Mouse (Mus musculus): ENCODE data around the gene Elovl7. TPM values are rescaled to one million over a fixed set of nuclear protein-coding genes. Genes with fewer than 3 reads are reported as not detected.

Gene Elovl7
- polyA plus RNA-seq (2015; fragmentation: Nextera tagmentation; extraction: Ambion mirVana): 1.5 and 1.7 TPM in 2 replicates

GRCm38 (mm10) chr13:108214081-108214484 lies at the start of gene Elovl7:
Gene Elovl7, plus strand, starts transcription at chr13:108214404.
- Histone ChIP-seq H3K27ac (replicated peaks) (no peak within 1 kb of the TSS), H3K4me2 (replicated peaks) (peak within 1 kb of the TSS; percentile 100), H3K27me3 (peaks cover 12% of the 10 kb centered on the region; the same call in 1 of the 2 replicates), H3K9ac (replicated peaks) (peak within 1 kb of the TSS; percentile 71), H3K4me3 (peak within 1 kb of the TSS; percentile 66), H3K9me3 (no peaks in the 10 kb centered on the region), H3K4me1 (peaks cover 10% of the 10 kb centered on the region), H3K36me3 (no peaks in the 10 kb centered on the region)
- under 1% methylated on average over 38 of the region's 40 CpGs for WGBS
- ATAC-seq (replicated peaks): peak; percentile 95

- Histone ChIP-seq H3K27ac (replicated peaks) (no peak overlapping the region), H3K9me3 (no peaks in the 10 kb centered on the region), H3K36me3 (peaks cover 11% of the 10 kb centered on the region), H3K9ac (replicated peaks) (no peak overlapping the region), H3K4me1 (peaks cover 3% of the 10 kb centered on the region), H3K4me2 (replicated peaks) (no peak overlapping the region), H3K4me3 (no peak overlapping the region), H3K27me3 (no peaks in the 10 kb centered on the region)
- no peak for ATAC-seq (replicated peaks)
- 92% methylated on average over 3 of the region's 3 CpGs for WGBS
Observed at GRCm38 (mm10) chr13:108164621-108165020, 49.6 kb upstream of the Elovl7 start.

- no peaks in the 10 kb centered on the region for H3K27me3 ChIP-seq
Observed at GRCm38 (mm10) chr13:108170002-108170401, 44.2 kb upstream of the Elovl7 start.

DNA sequence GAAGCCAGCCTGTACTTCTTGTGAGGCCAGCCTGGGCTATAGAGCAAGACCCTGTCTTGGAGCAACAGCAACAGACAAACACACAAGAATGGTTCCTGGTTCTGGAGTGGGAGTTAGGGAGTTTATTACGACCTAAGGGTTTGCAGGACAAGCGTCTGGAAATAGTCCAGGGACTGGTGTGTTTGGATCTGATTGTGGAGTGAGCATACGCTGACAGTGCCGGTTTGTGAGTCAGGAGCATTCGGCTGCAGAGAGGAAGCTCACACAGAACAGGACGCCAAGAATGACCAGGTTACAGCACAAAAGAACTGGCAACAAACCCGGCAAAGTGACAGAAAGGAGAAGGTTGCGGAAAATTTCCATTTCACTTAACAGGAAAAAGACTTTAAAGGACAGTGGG lies 43.7 kb upstream of the Elovl7 start:
- Histone ChIP-seq H3K27me3 (no peaks in the 10 kb centered on the region), H3K4me3 (no peak overlapping the region), H3K4me2 (replicated peaks) (no peak overlapping the region), H3K36me3 (peaks cover 36% of the 10 kb centered on the region), H3K27ac (replicated peaks) (no peak overlapping the region), H3K4me1 (no peaks in the 10 kb centered on the region), H3K9me3 (no peaks in the 10 kb centered on the region), H3K9ac (replicated peaks) (no peak overlapping the region)
- WGBS: 89% methylated on average over 8 of the region's 8 CpGs
- no peak for ATAC-seq (replicated peaks)

More at GRCm38 (mm10) chr13:108170002-108170401, 44.2 kb upstream of the Elovl7 start:
- no peak overlapping the region for H3K4me3 ChIP-seq
- no peak overlapping the region for H3K4me2 ChIP-seq (replicated peaks)
- H3K27ac ChIP-seq (replicated peaks): no peak overlapping the region
- H3K9ac ChIP-seq (replicated peaks): no peak overlapping the region
- H3K9me3 ChIP-seq: no peaks in the 10 kb centered on the region
- H3K36me3 ChIP-seq: peaks cover 32% of the 10 kb centered on the region
- ATAC-seq (replicated peaks): no peak
- no peaks in the 10 kb centered on the region for H3K4me1 ChIP-seq
- 96% methylated on average over 1 of the region's 1 CpGs for WGBS

GRCm38 (mm10) chr13:108179618-108180017 lies 34.6 kb upstream of the Elovl7 start:
- ATAC-seq (replicated peaks): no peak

GRCm38 (mm10) chr13:108180821-108181220 lies 33.4 kb upstream of the Elovl7 start:
- H3K27me3 ChIP-seq: no peaks in the 10 kb centered on the region
- no peak for ATAC-seq (replicated peaks)
- H3K4me1 ChIP-seq: no peaks in the 10 kb centered on the region
- no peaks in the 10 kb centered on the region for H3K9me3 ChIP-seq
- no peak overlapping the region for H3K9ac ChIP-seq (replicated peaks)
- peaks cover 65% of the 10 kb centered on the region for H3K36me3 ChIP-seq
- 85% methylated on average over 5 of the region's 5 CpGs for WGBS
- no peak overlapping the region for H3K27ac ChIP-seq (replicated peaks)
- H3K4me3 ChIP-seq: no peak overlapping the region
- H3K4me2 ChIP-seq (replicated peaks): no peak overlapping the region

More at GRCm38 (mm10) chr13:108179618-108180017, 34.6 kb upstream of the Elovl7 start:
- H3K9ac ChIP-seq (replicated peaks): no peak overlapping the region
- no peaks in the 10 kb centered on the region for H3K4me1 ChIP-seq
- H3K27ac ChIP-seq (replicated peaks): no peak overlapping the region
- H3K36me3 ChIP-seq: peaks cover 64% of the 10 kb centered on the region
- WGBS: 91% methylated on average over 8 of the region's 8 CpGs
- H3K4me2 ChIP-seq (replicated peaks): no peak overlapping the region
- no peak overlapping the region for H3K4me3 ChIP-seq
- no peaks in the 10 kb centered on the region for H3K27me3 ChIP-seq
- no peaks in the 10 kb centered on the region for H3K9me3 ChIP-seq

GRCm38 (mm10) chr13:108184743-108185255 lies 29.4 kb upstream of the Elovl7 start:
- H3K4me3 ChIP-seq: no peak overlapping the region
- H3K27ac ChIP-seq (replicated peaks): no peak overlapping the region
- peaks cover 51% of the 10 kb centered on the region for H3K36me3 ChIP-seq
- no peak for ATAC-seq (replicated peaks)
- H3K4me1 ChIP-seq: no peaks in the 10 kb centered on the region
- no peak overlapping the region for H3K4me2 ChIP-seq (replicated peaks)
- H3K9ac ChIP-seq (replicated peaks): no peak overlapping the region
- no peaks in the 10 kb centered on the region for H3K27me3 ChIP-seq
- H3K9me3 ChIP-seq: no peaks in the 10 kb centered on the region

GRCm38 (mm10) chr13:108185530-108185929 lies 28.7 kb upstream of the Elovl7 start:
- peaks cover 49% of the 10 kb centered on the region for H3K36me3 ChIP-seq
- no peaks in the 10 kb centered on the region for H3K4me1 ChIP-seq
- H3K9ac ChIP-seq (replicated peaks): no peak overlapping the region
- H3K27me3 ChIP-seq: no peaks in the 10 kb centered on the region
- no peak overlapping the region for H3K27ac ChIP-seq (replicated peaks)
- H3K9me3 ChIP-seq: no peaks in the 10 kb centered on the region
- H3K4me2 ChIP-seq (replicated peaks): no peak overlapping the region
- H3K4me3 ChIP-seq: no peak overlapping the region
- 95% methylated on average over 3 of the region's 3 CpGs for WGBS
- no peak for ATAC-seq (replicated peaks)

- H3K4me2 ChIP-seq (replicated peaks): no peak overlapping the region
- no peaks in the 10 kb centered on the region for H3K27me3 ChIP-seq
- H3K36me3 ChIP-seq: peaks cover 28% of the 10 kb centered on the region
- no peak overlapping the region for H3K4me3 ChIP-seq
- H3K4me1 ChIP-seq: no peaks in the 10 kb centered on the region
- 90% methylated on average over 4 of the region's 4 CpGs for WGBS
- H3K9me3 ChIP-seq: no peaks in the 10 kb centered on the region
- no peak overlapping the region for H3K9ac ChIP-seq (replicated peaks)
- no peak for ATAC-seq (replicated peaks)
- H3K27ac ChIP-seq (replicated peaks): no peak overlapping the region
Observed at GRCm38 (mm10) chr13:108187994-108188393, 26.2 kb upstream of the Elovl7 start.

DNA sequence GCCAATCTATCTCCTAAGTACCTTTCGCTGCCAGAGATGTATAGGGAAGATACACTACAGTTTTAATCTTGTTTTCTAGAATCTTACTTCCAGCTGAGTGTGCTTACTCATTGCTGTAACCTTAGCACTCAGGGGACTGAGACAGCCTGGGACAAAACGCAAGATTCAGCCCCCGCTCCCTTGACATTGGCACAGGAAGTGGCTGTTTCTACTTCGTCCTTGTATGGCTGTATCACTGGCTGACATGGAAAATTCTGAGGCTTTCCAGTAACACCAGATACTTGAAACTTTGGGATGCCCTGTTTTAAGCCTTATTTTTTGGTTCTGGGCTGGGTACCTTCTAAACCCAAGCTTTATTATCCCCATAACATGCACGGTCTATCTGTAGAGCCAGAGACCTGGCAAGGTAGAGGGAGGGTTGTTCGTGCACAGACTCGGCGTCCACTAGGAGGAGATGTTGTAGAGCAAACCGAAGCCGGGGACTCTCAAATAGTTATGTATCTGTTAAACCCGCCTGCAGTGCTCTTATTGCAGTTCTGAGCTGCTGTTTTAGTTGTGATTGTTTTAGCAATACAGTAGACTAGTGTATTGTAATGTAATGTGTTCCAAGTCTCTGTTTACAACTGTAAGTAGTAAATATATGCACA lies 23.0 kb upstream of the Elovl7 start:
- 65% methylated on average over 11 of the region's 11 CpGs for WGBS
- peak; percentile 64; the same call in 1 of the 2 replicates for ATAC-seq (replicated peaks)
- Histone ChIP-seq H3K4me2 (replicated peaks) (no peak overlapping the region), H3K27ac (replicated peaks) (no peak overlapping the region), H3K4me3 (no peak overlapping the region), H3K36me3 (peaks cover 25% of the 10 kb centered on the region), H3K4me1 (no peaks in the 10 kb centered on the region), H3K27me3 (no peaks in the 10 kb centered on the region), H3K9me3 (no peaks in the 10 kb centered on the region), H3K9ac (replicated peaks) (no peak overlapping the region)

GRCm38 (mm10) chr13:108195474-108195873 lies 18.7 kb upstream of the Elovl7 start:
- Histone ChIP-seq H3K4me2 (replicated peaks) (no peak overlapping the region), H3K9ac (replicated peaks) (no peak overlapping the region), H3K4me3 (no peak overlapping the region), H3K27me3 (no peaks in the 10 kb centered on the region), H3K27ac (replicated peaks) (no peak overlapping the region), H3K36me3 (peaks cover 20% of the 10 kb centered on the region), H3K4me1 (no peaks in the 10 kb centered on the region), H3K9me3 (no peaks in the 10 kb centered on the region)
- ATAC-seq (replicated peaks): no peak
- WGBS: 86% methylated on average over 6 of the region's 6 CpGs

- Histone ChIP-seq H3K4me1 (no peaks in the 10 kb centered on the region), H3K27me3 (no peaks in the 10 kb centered on the region), H3K4me2 (replicated peaks) (no peak overlapping the region), H3K9ac (replicated peaks) (no peak overlapping the region), H3K27ac (replicated peaks) (no peak overlapping the region), H3K9me3 (no peaks in the 10 kb centered on the region), H3K4me3 (no peak overlapping the region), H3K36me3 (no peaks in the 10 kb centered on the region)
- WGBS: 91% methylated on average over 3 of the region's 3 CpGs
- no peak for ATAC-seq (replicated peaks)
Observed at GRCm38 (mm10) chr13:108204857-108205256, 9.3 kb upstream of the Elovl7 start.

GRCm38 (mm10) chr13:108207447-108207846 lies 6.8 kb upstream of the Elovl7 start:
- H3K4me1 ChIP-seq: no peaks in the 10 kb centered on the region
- H3K36me3 ChIP-seq: no peaks in the 10 kb centered on the region
- no peaks in the 10 kb centered on the region for H3K9me3 ChIP-seq
- no peak overlapping the region for H3K4me2 ChIP-seq (replicated peaks)
- ATAC-seq (replicated peaks): no peak
- WGBS: 88% methylated on average over 2 of the region's 2 CpGs
- H3K4me3 ChIP-seq: no peak overlapping the region
- no peak overlapping the region for H3K9ac ChIP-seq (replicated peaks)
- no peaks in the 10 kb centered on the region for H3K27me3 ChIP-seq
- no peak overlapping the region for H3K27ac ChIP-seq (replicated peaks)

Measured in forebrain, embryonic 15.5 days (tissue).